Mouse (Mus musculus): ENCODE measurements around the gene 3110009E18Rik.

GRCm38 (mm10) chr1:120099483-120099882, 21.5 kb upstream of the 3110009E18Rik start:
- no peak for TF ChIP-seq CTCF (IDR thresholded peaks at IDR 0.05; ENCODE audit: low read depth)
- no peak for TF ChIP-seq EP300 (IDR thresholded peaks at IDR 0.05; ENCODE audit: low read depth)
